Mouse (Mus musculus): ENCODE results near the gene Fgr.

- peak; percentile 91 for TF ChIP-seq CTCF (IDR thresholded peaks at IDR 0.05; ENCODE audit: low read depth)
- TF ChIP-seq EP300 (optimal IDR thresholded peaks at IDR 0.05) = no peak
These were observed 35.2 kb downstream of the Fgr start for GRCm38 (mm10) chr4:133009131-133009530.
